Mouse (Mus musculus): ENCODE results near the gene Grin2d. TPM values are rescaled to one million over a fixed set of nuclear protein-coding genes. Genes with fewer than 3 reads are reported as not detected.

Grin2d gene
- polyA plus RNA-seq, 1 experiment from 2014 or later = not detected

- peaks cover 26% of the 10 kb centered on the region for H3K36me3 ChIP-seq (ENCODE audit: inconsistent target)
- no peak overlapping the region for H3K27ac ChIP-seq
- peaks cover 19% of the 10 kb centered on the region for H3K79me2 ChIP-seq (ENCODE audit: inconsistent target)
- peak overlapping the region; percentile 14; the same call in 1 of the 2 replicates for H3K4me3 ChIP-seq (ENCODE audit: inconsistent target)
- 4% methylated on average over 5 of the region's 5 CpGs for WGBS (ENCODE audit: missing documents)
Observed at GRCm38 (mm10) chr7:45814841-45815240, 63.3 kb downstream of the Grin2d start.

GRCm38 (mm10) chr7:45813787-45814779 lies 64.1 kb downstream of the Grin2d start, which contains the start of gene Cyth2:
Gene Cyth2, minus strand, starts transcription at chr7:45814581.
- WGBS (ENCODE audit: missing documents) = 1% methylated on average over 89 of the region's 92 CpGs
- Histone ChIP-seq H3K79me2 (ENCODE audit: inconsistent target) (peaks cover 19% of the 10 kb centered on the region), H3K4me3 (ENCODE audit: inconsistent target) (peak within 1 kb of the TSS; percentile 79), H3K27ac (no peak within 1 kb of the TSS), H3K36me3 (ENCODE audit: inconsistent target) (peaks cover 33% of the 10 kb centered on the region)

- Histone ChIP-seq H3K36me3 (ENCODE audit: inconsistent target) (peaks cover 45% of the 10 kb centered on the region), H3K27ac (no peak overlapping the region), H3K79me2 (ENCODE audit: inconsistent target) (peaks cover 19% of the 10 kb centered on the region), H3K4me3 (ENCODE audit: inconsistent target) (peak overlapping the region; percentile 79; the same call in 1 of the 2 replicates)
- WGBS (ENCODE audit: missing documents) = 96% methylated on average over 8 of the region's 8 CpGs
Observed at GRCm38 (mm10) chr7:45812921-45813320, 65.3 kb downstream of the Grin2d start.

GRCm38 (mm10) chr7:45809276-45810075 lies 68.7 kb downstream of the Grin2d start:
- Histone ChIP-seq H3K79me2 (ENCODE audit: inconsistent target) (peaks cover 19% of the 10 kb centered on the region), H3K27ac (no peak overlapping the region), H3K4me3 (ENCODE audit: inconsistent target) (no peak overlapping the region), H3K36me3 (ENCODE audit: inconsistent target) (peaks cover 57% of the 10 kb centered on the region)
- WGBS (ENCODE audit: missing documents) = 93% methylated on average over 14 of the region's 14 CpGs

- Histone ChIP-seq H3K27ac (no peak overlapping the region), H3K4me3 (ENCODE audit: inconsistent target) (no peak overlapping the region), H3K79me2 (ENCODE audit: inconsistent target) (peaks cover 17% of the 10 kb centered on the region), H3K36me3 (ENCODE audit: inconsistent target) (peaks cover 57% of the 10 kb centered on the region)
- WGBS (ENCODE audit: missing documents) = 87% methylated on average over 8 of the region's 11 CpGs
Observed at GRCm38 (mm10) chr7:45808471-45808870, 69.7 kb downstream of the Grin2d start.

GRCm38 (mm10) chr7:45805941-45806340 lies 72.2 kb downstream of the Grin2d start:
- Histone ChIP-seq H3K27ac (no peak overlapping the region), H3K4me3 (ENCODE audit: inconsistent target) (no peak overlapping the region), H3K36me3 (ENCODE audit: inconsistent target) (peaks cover 43% of the 10 kb centered on the region), H3K79me2 (ENCODE audit: inconsistent target) (no peaks in the 10 kb centered on the region)
- WGBS (ENCODE audit: missing documents) = 79% methylated on average over 5 of the region's 5 CpGs

GRCm38 (mm10) chr7:45802551-45802950 lies 75.6 kb downstream of the Grin2d start:
- no peaks in the 10 kb centered on the region for H3K79me2 ChIP-seq (ENCODE audit: inconsistent target)
- 82% methylated on average over 6 of the region's 6 CpGs for WGBS (ENCODE audit: missing documents)
- H3K27ac ChIP-seq = no peak overlapping the region
- no peak overlapping the region for H3K4me3 ChIP-seq (ENCODE audit: inconsistent target)
- peaks cover 9% of the 10 kb centered on the region for H3K36me3 ChIP-seq (ENCODE audit: inconsistent target)

- H3K4me3 ChIP-seq (ENCODE audit: inconsistent target) = peak overlapping the region; percentile 23; the same call in 1 of the 2 replicates
- no peak overlapping the region for H3K27ac ChIP-seq
- H3K79me2 ChIP-seq (ENCODE audit: inconsistent target) = no peaks in the 10 kb centered on the region
- 1% methylated on average over 12 of the region's 12 CpGs for WGBS (ENCODE audit: missing documents)
- no peaks in the 10 kb centered on the region for H3K36me3 ChIP-seq (ENCODE audit: inconsistent target)
Observed at GRCm38 (mm10) chr7:45801348-45801747, 76.8 kb downstream of the Grin2d start.

- Histone ChIP-seq H3K79me2 (ENCODE audit: inconsistent target) (no peaks in the 10 kb centered on the region), H3K4me3 (ENCODE audit: inconsistent target) (peak overlapping the region; percentile 23), H3K27ac (no peak overlapping the region), H3K36me3 (ENCODE audit: inconsistent target) (no peaks in the 10 kb centered on the region)
- under 1% methylated on average over 25 of the region's 25 CpGs for WGBS (ENCODE audit: missing documents)
Observed at GRCm38 (mm10) chr7:45800546-45801204, 77.5 kb downstream of the Grin2d start.

GRCm38 (mm10) chr7:45800001-45800400 lies 78.2 kb downstream of the Grin2d start:
- WGBS (ENCODE audit: missing documents) = 42% methylated on average over 7 of the region's 7 CpGs
- no peaks in the 10 kb centered on the region for H3K36me3 ChIP-seq (ENCODE audit: inconsistent target)
- H3K79me2 ChIP-seq (ENCODE audit: inconsistent target) = no peaks in the 10 kb centered on the region
- H3K27ac ChIP-seq = no peak overlapping the region
- H3K4me3 ChIP-seq (ENCODE audit: inconsistent target) = no peak overlapping the region

GRCm38 (mm10) chr7:45798931-45799330 lies 79.2 kb downstream of the Grin2d start:
- H3K4me3 ChIP-seq (ENCODE audit: inconsistent target) = no peak overlapping the region
- no peaks in the 10 kb centered on the region for H3K79me2 ChIP-seq (ENCODE audit: inconsistent target)
- WGBS (ENCODE audit: missing documents) = 74% methylated on average over 7 of the region's 7 CpGs
- no peaks in the 10 kb centered on the region for H3K36me3 ChIP-seq (ENCODE audit: inconsistent target)
- H3K27ac ChIP-seq = no peak overlapping the region

GRCm38 (mm10) chr7:45798511-45798836 lies 79.7 kb downstream of the Grin2d start:
- Histone ChIP-seq H3K4me3 (ENCODE audit: inconsistent target) (no peak overlapping the region), H3K79me2 (ENCODE audit: inconsistent target) (no peaks in the 10 kb centered on the region), H3K36me3 (ENCODE audit: inconsistent target) (no peaks in the 10 kb centered on the region), H3K27ac (no peak overlapping the region)
- under 1% methylated on average over 19 of the region's 19 CpGs for WGBS (ENCODE audit: missing documents)

GRCm38 (mm10) chr7:45797661-45798510 lies 80.3 kb downstream of the Grin2d start:
- Histone ChIP-seq H3K36me3 (ENCODE audit: inconsistent target) (no peaks in the 10 kb centered on the region), H3K27ac (no peak overlapping the region), H3K79me2 (ENCODE audit: inconsistent target) (no peaks in the 10 kb centered on the region), H3K4me3 (ENCODE audit: inconsistent target) (no peak overlapping the region)
- WGBS (ENCODE audit: missing documents) = 5% methylated on average over 57 of the region's 60 CpGs
